Mouse (Mus musculus): ENCODE data around the gene Ndufb3. TPM values are rescaled to one million over a fixed set of nuclear protein-coding genes. Genes with fewer than 3 reads are reported as not detected.
"Not testable (repeated sequence)": the region's sequence is repeated elsewhere in the genome, so short reads cannot be mapped to it uniquely, and the experiment has no call there.

Ndufb3 gene
- total RNA-seq, 2 experiments from 2014 or later: 109 to 114 TPM

GRCm38 (mm10) chr1:58585373-58586170 lies 612 bp upstream of the Ndufb3 start:
- DNase-seq (ENCODE audit: extremely low spot score in 1 of 2, low spot score in 2 of 2): peak; percentile 37 to 43
- peak overlapping the region; percentile 88 for H3K4me3 ChIP-seq
- peak overlapping the region; percentile 99 for H3K27ac ChIP-seq
- intact Hi-C loops (cut with DNase I): loop anchor here (2.0 to 10.0 kb wide), 2 partner anchors 67 to 1181 kb away; partner anchors contain the start of genes Maip1 and Tyw5
- TF ChIP-seq CTCF (IDR thresholded peaks at IDR 0.05): no peak

- no peak for DNase-seq (ENCODE audit: extremely low spot score in 1 of 2, low spot score in 2 of 2)
- TF ChIP-seq CTCF (IDR thresholded peaks at IDR 0.05): no peak
- Histone ChIP-seq H3K4me3 (peak overlapping the region; percentile 88), H3K27ac (no peak overlapping the region)
- intact Hi-C loops (cut with DNase I): loop anchor here (2.0 to 10.0 kb wide), 2 partner anchors 65 to 1183 kb away; partner anchors contain the start of genes Maip1 and Tyw5
Observed at GRCm38 (mm10) chr1:58587491-58587890, 1.3 kb downstream of the Ndufb3 start.

DNA sequence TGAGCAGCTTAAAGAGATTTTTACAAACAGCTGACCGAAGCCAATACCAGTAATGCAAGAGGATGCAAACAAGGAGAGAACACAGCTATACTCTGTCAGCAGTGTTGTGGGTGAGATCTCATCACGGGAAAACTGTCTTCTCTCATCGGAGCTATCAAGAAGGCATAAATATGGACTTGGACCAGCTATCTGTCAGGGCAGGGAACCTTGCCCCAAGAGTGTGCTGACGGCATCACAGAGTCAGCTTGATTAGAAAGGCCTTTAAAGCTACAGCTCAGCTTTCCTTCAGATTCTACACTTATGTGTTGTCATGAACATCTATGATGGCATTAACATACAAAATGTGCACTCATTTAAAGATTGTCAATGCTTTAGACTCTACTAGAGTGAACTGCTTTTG lies 16.5 kb downstream of the Ndufb3 start:
- intact Hi-C loops (cut with DNase I): no loop called here
- no peak for DNase-seq (ENCODE audit: extremely low spot score in 1 of 2, low spot score in 2 of 2)
- TF ChIP-seq CTCF (IDR thresholded peaks at IDR 0.05): no peak
- Histone ChIP-seq H3K4me3 (no peak overlapping the region), H3K27ac (no peak overlapping the region)

GRCm38 (mm10) chr1:58603738-58604137 lies 17.6 kb downstream of the Ndufb3 start:
- intact Hi-C loops (cut with DNase I): no loop called here
- H3K27ac ChIP-seq: no peak overlapping the region
- DNase-seq (ENCODE audit: extremely low spot score in 1 of 2, low spot score in 2 of 2): no peak
- TF ChIP-seq CTCF (IDR thresholded peaks at IDR 0.05): no peak
- H3K4me3 ChIP-seq: no peak overlapping the region

DNA sequence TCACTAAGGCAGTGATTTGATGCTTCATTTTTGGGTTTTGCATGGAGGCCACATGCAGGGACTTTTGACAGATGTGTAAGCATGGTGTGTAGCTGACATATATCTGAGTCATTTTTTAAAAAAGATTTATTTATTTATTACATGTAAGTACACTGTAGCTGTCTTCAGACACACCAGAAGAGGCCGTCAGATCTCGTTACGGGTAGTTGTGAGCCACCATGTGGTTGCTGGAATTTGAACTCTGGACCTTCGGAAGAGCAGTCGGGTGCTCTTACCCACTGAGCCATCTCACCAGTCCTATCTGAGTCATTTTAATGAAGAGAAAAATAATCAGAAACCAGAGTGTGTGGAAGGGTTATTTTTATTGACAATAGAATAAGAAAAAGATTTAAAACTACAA lies 23.4 kb downstream of the Ndufb3 start:
- H3K4me3 ChIP-seq; H3K27ac ChIP-seq; intact Hi-C loops (cut with DNase I); DNase-seq (ENCODE audit: extremely low spot score in 1 of 2, low spot score in 2 of 2): not testable (repeated sequence)

- no peak for DNase-seq (ENCODE audit: extremely low spot score in 1 of 2, low spot score in 2 of 2)
- intact Hi-C loops (cut with DNase I): no loop called here
- Histone ChIP-seq H3K27ac (no peak overlapping the region), H3K4me3 (no peak overlapping the region)
- TF ChIP-seq CTCF (IDR thresholded peaks at IDR 0.05): no peak
Observed at GRCm38 (mm10) chr1:58610166-58610565, 24.0 kb downstream of the Ndufb3 start.

- TF ChIP-seq CTCF (IDR thresholded peaks at IDR 0.05): no peak
- intact Hi-C loops (cut with DNase I): no loop called here
- Histone ChIP-seq H3K4me3 (no peak overlapping the region), H3K27ac (no peak overlapping the region)
- no peak for DNase-seq (ENCODE audit: extremely low spot score in 1 of 2, low spot score in 2 of 2)
Observed at GRCm38 (mm10) chr1:58610611-58611010, 24.4 kb downstream of the Ndufb3 start.

DNA sequence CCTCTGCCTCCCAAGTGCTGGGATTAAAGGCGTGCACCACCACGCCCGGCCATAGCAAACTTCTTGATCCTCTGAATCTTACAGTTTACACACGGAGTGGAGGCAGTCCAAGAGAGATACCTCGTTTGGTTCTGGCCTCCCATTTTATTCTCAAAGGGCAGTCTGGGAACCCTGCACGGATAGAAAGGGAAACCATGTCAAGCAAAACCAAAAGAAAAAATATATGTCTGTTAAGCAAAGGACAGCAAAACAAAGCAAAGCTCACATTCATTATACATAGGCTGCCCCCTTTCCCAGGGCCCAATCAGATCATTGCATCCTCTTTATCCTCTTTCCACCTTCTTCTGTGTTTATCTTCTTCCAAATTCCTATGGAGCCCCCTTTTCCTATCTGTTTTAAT lies 27.6 kb downstream of the Ndufb3 start:
- intact Hi-C loops (cut with DNase I): no loop called here
- peak overlapping the region; percentile 0; the same call in 1 of the 2 replicates for H3K27ac ChIP-seq
- peak; percentile 31 to 42 for DNase-seq (ENCODE audit: extremely low spot score in 1 of 2, low spot score in 2 of 2)
- no peak overlapping the region for H3K4me3 ChIP-seq
- TF ChIP-seq CTCF (IDR thresholded peaks at IDR 0.05): no peak

DNA sequence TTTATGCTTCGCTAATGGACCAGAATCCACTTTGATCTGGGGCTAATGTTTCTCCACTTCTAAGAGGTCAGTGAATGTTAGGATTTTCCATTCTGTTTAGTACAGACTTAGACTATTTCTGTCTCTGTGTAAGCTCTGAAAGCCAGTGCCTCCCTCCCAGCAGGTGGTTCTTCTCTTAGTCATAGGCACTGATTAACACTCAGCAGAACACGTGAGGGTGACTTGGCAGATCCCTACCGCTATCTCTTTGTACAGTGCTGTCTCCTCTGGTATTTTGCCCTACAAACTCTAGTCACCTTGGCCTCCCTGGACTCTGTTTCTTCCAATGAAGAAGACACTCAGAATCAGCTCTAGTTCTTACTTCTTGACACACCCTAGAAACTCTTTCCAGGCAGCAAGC lies 28.2 kb downstream of the Ndufb3 start:
- peak; percentile 30 to 33 for DNase-seq (ENCODE audit: extremely low spot score in 1 of 2, low spot score in 2 of 2)
- peak overlapping the region; percentile 44 for H3K27ac ChIP-seq
- no peak for TF ChIP-seq CTCF (IDR thresholded peaks at IDR 0.05)
- intact Hi-C loops (cut with DNase I): no loop called here
- no peak overlapping the region for H3K4me3 ChIP-seq

GRCm38 (mm10) chr1:58615146-58615545 lies 29.0 kb downstream of the Ndufb3 start:
- TF ChIP-seq CTCF (IDR thresholded peaks at IDR 0.05): no peak
- Histone ChIP-seq H3K27ac (peak overlapping the region; percentile 44; the same call in 1 of the 2 replicates), H3K4me3 (no peak overlapping the region)
- intact Hi-C loops (cut with DNase I): no loop called here
- no peak for DNase-seq (ENCODE audit: extremely low spot score in 1 of 2, low spot score in 2 of 2)

GRCm38 (mm10) chr1:58616176-58616575 lies 30.0 kb downstream of the Ndufb3 start:
- intact Hi-C loops (cut with DNase I): no loop called here
- no peak for DNase-seq (ENCODE audit: extremely low spot score in 1 of 2, low spot score in 2 of 2)
- Histone ChIP-seq H3K27ac (no peak overlapping the region), H3K4me3 (no peak overlapping the region)
- no peak for TF ChIP-seq CTCF (IDR thresholded peaks at IDR 0.05)

- H3K4me3 ChIP-seq: no peak overlapping the region
- no peak for TF ChIP-seq CTCF (IDR thresholded peaks at IDR 0.05)
- intact Hi-C loops (cut with DNase I): no loop called here
- H3K27ac ChIP-seq: no peak overlapping the region
- no peak for DNase-seq (ENCODE audit: extremely low spot score in 1 of 2, low spot score in 2 of 2)
Observed at GRCm38 (mm10) chr1:58617076-58617475, 30.9 kb downstream of the Ndufb3 start.

Data from left cerebral cortex, adult 2 months (tissue).